Mouse (Mus musculus): ENCODE measurements around the gene Fbxl20.

- no peak for TF ChIP-seq TAL1 (IDR thresholded peaks at IDR 0.05; ENCODE audit: low read length)
- TF ChIP-seq GATA1 (IDR thresholded peaks at IDR 0.05; ENCODE audit: low read length): no peak
Observed at GRCm38 (mm10) chr11:98114363-98114762, 35.8 kb downstream of the Fbxl20 start.

All from erythroblast, embryonic 14.5 days (primary cell).